In genomic region chr2:73527956-73528355, GRCm38 (mm10) we compare ENCODE assay signal across 11 mouse cellular contexts. TPM values are rescaled to one million over a fixed set of nuclear protein-coding genes. Genes with fewer than 3 reads are reported as not detected.
DNase-seq lines count a peak whose midpoint lies in the region; ATAC-seq lines count a peak whose summit lies in the region.
"Had no signal": no experiment of that assay in that cellular context is flagged by ENCODE, and none has a peak within 500 bp of the region (broad histone marks: within the 10 kb centered on the region; RNA-seq: fewer than 3 reads in every experiment).

No protein-coding gene starts in this region.

- peak overlapping the region; percentile 92; the same call in 1 of the 2 replicates for H3K9ac ChIP-seq in heart, embryonic 15.5 days
- 0 out of 2 replicates have a peak overlapping the region, but pooled peaks have one; percentile 79 for H3K9ac ChIP-seq in liver, embryonic 12.5 days

- H3K9me3 ChIP-seq in heart, embryonic 10.5 days, result no peaks in the 10 kb centered on the region
- H3K9me3 ChIP-seq in heart, embryonic 15.5 days (replicated peaks), result no peaks in the 10 kb centered on the region
- no peaks in the 10 kb centered on the region for H3K9me3 ChIP-seq in liver, embryonic 12.5 days (replicated peaks)

- peak overlapping the region; percentile 78 for H3K4me3 ChIP-seq in heart, embryonic 10.5 days
- peak overlapping the region; percentile 90 for H3K4me3 ChIP-seq in heart, embryonic 15.5 days
- 0 out of 2 replicates have a peak overlapping the region, but pooled peaks have one; percentile 7 for H3K4me3 ChIP-seq in liver, embryonic 12.5 days

- 83% methylated on average over 11 of the region's 11 CpGs for WGBS in heart, embryonic 10.5 days
- WGBS in heart, embryonic 15.5 days, result 75% methylated on average over 11 of the region's 11 CpGs
- 78% methylated on average over 11 of the region's 11 CpGs for WGBS in liver, embryonic 12.5 days (ENCODE audit: insufficient replicate concordance)

- H3K27me3 ChIP-seq in heart, embryonic 10.5 days (ENCODE audit: insufficient read depth, poor library complexity, severe bottlenecking), result no peaks in the 10 kb centered on the region
- no peaks in the 10 kb centered on the region for H3K27me3 ChIP-seq in heart, embryonic 15.5 days
- peaks cover 23% of the 10 kb centered on the region for H3K27me3 ChIP-seq in liver, embryonic 12.5 days (replicated peaks)

- no peak overlapping the region for H3K27ac ChIP-seq in heart, embryonic 10.5 days
- no peak overlapping the region for H3K27ac ChIP-seq in heart, embryonic 15.5 days
- no peak overlapping the region for H3K27ac ChIP-seq in liver, embryonic 12.5 days

- ATAC-seq in heart, embryonic 15.5 days (replicated peaks; ENCODE audit: insufficient number of reproducible peaks, insufficient read depth, low FRiP score, low read depth), result no peak
- ATAC-seq in liver, embryonic 12.5 days, result no peak
- no peak for ATAC-seq in granulocyte monocyte progenitor cell, adult 5-6 weeks (replicated peaks; ENCODE audit: poor library complexity, severe bottlenecking)

- H3K36me3 ChIP-seq in heart, embryonic 10.5 days, result 0 out of 2 replicates have a peak, but pooled peaks cover 2% of the 10 kb centered on the region
- no peaks in the 10 kb centered on the region for H3K36me3 ChIP-seq in heart, embryonic 15.5 days
- no peaks in the 10 kb centered on the region for H3K36me3 ChIP-seq in liver, embryonic 12.5 days

- peak overlapping the region; percentile 97 for H3K4me2 ChIP-seq in heart, embryonic 15.5 days
- H3K4me2 ChIP-seq in liver, embryonic 12.5 days, result peak overlapping the region; percentile 96

- DNase-seq in heart, embryonic 10.5 days (ENCODE audit: low spot score), result no peak
- DNase-seq in heart, postnatal 4 days, result no peak
- peak; percentile 52 for DNase-seq in 3T3-L1 (ENCODE audit: low read depth, low spot score)
- no peak for DNase-seq in right cerebral cortex, postnatal 10 days (ENCODE audit: low spot score in 2 of 2)
- no peak for DNase-seq in left cerebral cortex, adult 8-10 months (ENCODE audit: low spot score in 2 of 2)
- DNase-seq: adrenal gland, postnatal 14 days; kidney, postnatal 25 days had no signal

- peaks cover 22% of the 10 kb centered on the region for H3K4me1 ChIP-seq in heart, embryonic 10.5 days
- H3K4me1 ChIP-seq in heart, embryonic 15.5 days (replicated peaks), result peaks cover 14% of the 10 kb centered on the region
- peaks cover 69% of the 10 kb centered on the region for H3K4me1 ChIP-seq in liver, embryonic 12.5 days

RNA-seq across cellular contexts. Expression of gene Wipf1, which starts 1.6 kb away (rescaled TPM):
- polyA plus RNA-seq in heart, embryonic 10.5 days (2016; fragmentation: Nextera tagmentation; extraction: Ambion mirVana), result 6.8 and 7.8 TPM in 2 replicates
- total RNA-seq in heart, postnatal 4 days (2021), result 10 to 100 TPM; 19.0 to 20.8 TPM
- polyA plus RNA-seq in heart, embryonic 15.5 days (2015; fragmentation: Nextera tagmentation; extraction: Ambion mirVana), result 5.1 and 7.6 TPM in 2 replicates
- polyA plus RNA-seq in liver, embryonic 12.5 days (2016; fragmentation: Nextera tagmentation; extraction: Ambion mirVana), result 5.7 and 6.1 TPM in 2 replicates
- 34.1 and 36.1 TPM in 2 replicates for total RNA-seq in granulocyte monocyte progenitor cell, adult 5-6 weeks (2014; fragmentation: Nextera tagmentation)
- total RNA-seq in granulocyte monocyte progenitor cell, adult 5-6 weeks (2017), result 12.2 and 17.3 TPM in 2 replicates
- total RNA-seq in left cerebral cortex, adult 8-10 months (2022), result 10 to 100 TPM in 2 of 4 experiments, 1 to 10 TPM in 2; 9.3 to 16.6 (median 12.8) TPM

RNA-seq across cellular contexts. Expression of gene Chrna1, which starts 52.2 kb away (rescaled TPM):
- polyA plus RNA-seq in heart, embryonic 10.5 days (2016; fragmentation: Nextera tagmentation; extraction: Ambion mirVana), result 0.16 and 0.45 TPM in 2 replicates
- total RNA-seq in heart, postnatal 4 days (2021), result under 1 TPM in 1 of 2 experiments, not detected in 1; 0.14 TPM
- polyA plus RNA-seq in heart, embryonic 15.5 days (2015; fragmentation: Nextera tagmentation; extraction: Ambion mirVana), result 0.09 and 0.28 TPM in 2 replicates
- polyA plus RNA-seq in liver, embryonic 12.5 days (2016; fragmentation: Nextera tagmentation; extraction: Ambion mirVana), result 0.29 and 0.50 TPM in 2 replicates
- not detected in 2 replicates for total RNA-seq in granulocyte monocyte progenitor cell, adult 5-6 weeks (2014; fragmentation: Nextera tagmentation)
- not detected in 2 replicates for total RNA-seq in granulocyte monocyte progenitor cell, adult 5-6 weeks (2017)
- total RNA-seq in left cerebral cortex, adult 8-10 months (2022), result under 1 TPM; 0.13 to 0.21 (median 0.19) TPM
- total RNA-seq: adrenal gland, postnatal 14 days; CH12.LX had no signal

Comparison
In these comparisons a context has a peak if more than half of its experiments do, and no peak if none do; other contexts are left out.
1. H3K4me3 ChIP-seq: peak in every context shown above with its lines; median percentile 90 in heart, embryonic 15.5 days; 78 in heart, embryonic 10.5 days; 7 in liver, embryonic 12.5 days.